Mouse (Mus musculus) lung, postnatal 10 days (tissue): ENCODE measurements around the gene Rgs6.

ENCODE experiments used
- DNase-seq: peaks from one replicate; pipeline ENCODE4 v3.0.0; 2021

Gene Rgs6

DNA sequence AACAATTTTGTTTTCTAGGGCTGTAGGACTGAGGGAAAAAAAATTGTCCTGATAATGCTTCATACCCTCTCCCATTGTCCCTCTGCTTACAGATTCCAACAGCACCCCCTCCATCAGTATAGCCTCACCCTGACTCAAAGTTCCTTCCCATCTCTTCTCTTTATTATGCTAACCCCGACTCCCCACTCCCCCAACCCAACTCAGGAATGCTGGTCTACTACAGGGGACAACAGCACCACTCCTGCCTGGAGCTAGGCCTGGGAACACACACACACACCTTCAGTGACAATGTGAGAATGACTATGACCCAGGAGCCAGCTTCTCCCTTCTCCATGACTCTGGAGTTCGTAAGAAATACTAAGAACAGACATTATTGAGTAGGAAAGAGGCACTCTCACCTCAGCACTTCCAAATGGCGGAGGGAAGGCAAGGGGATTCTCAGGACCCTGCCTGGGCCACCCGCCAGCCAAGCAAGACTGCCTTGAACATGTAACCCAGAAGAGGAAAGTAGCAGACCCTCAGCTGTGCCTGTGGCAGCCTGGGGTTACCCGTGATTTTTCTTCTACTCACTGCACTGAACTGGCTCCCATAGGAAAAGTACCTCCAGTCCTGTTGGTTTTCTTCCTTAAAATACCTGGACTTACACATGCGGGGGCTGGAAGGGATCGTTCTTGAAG is 623.2 kb downstream of the Rgs6 start:
- DNase-seq, result no peak
